20 mouse cellular contexts compared by ENCODE assay signal in the genomic region with DNA sequence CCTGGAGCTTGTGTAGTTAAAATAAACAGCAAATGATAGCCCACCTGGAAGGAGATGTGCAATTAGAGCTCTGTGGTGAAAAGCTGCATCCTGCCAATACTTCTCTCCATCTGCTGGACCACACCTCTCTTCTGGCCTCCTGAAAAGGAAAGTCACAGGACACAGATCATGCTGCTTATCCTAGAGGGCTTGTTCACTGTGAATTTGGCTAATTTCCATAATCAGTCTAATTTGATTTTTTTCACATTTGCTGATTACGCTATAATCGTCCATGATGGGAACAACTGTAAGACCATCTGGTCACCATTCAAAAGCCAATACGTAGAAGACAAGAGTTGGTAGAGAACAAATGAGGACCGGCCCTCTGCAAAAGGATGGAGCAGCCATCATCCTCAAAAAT.
"Had no signal": no experiment of that assay in that cellular context is flagged by ENCODE, and none has a peak within 500 bp of the region (broad histone marks: within the 10 kb centered on the region; RNA-seq: fewer than 3 reads in every experiment).

No protein-coding gene starts in this region.

- H3K27me3 ChIP-seq: limb, embryonic 13.5 days; liver, embryonic 13.5 days; neural tube, embryonic 13.5 days; stomach, embryonic 15.5 days had no signal

- H3K9ac ChIP-seq: limb, embryonic 13.5 days; liver, embryonic 13.5 days; neural tube, embryonic 13.5 days; stomach, embryonic 15.5 days had no signal

- H3K4me1 ChIP-seq: limb, embryonic 10.5 days; limb, embryonic 13.5 days; liver, embryonic 13.5 days; stomach, embryonic 15.5 days had no signal

- H3K4me2 ChIP-seq: limb, embryonic 13.5 days; liver, embryonic 13.5 days; midbrain, embryonic 11.5 days; neural tube, embryonic 13.5 days; stomach, embryonic 15.5 days had no signal

- H3K27ac ChIP-seq: kidney, postnatal 0 days; left cerebral cortex, adult 2 months; limb, embryonic 10.5 days; limb, embryonic 13.5 days; liver, embryonic 13.5 days; neural tube, embryonic 13.5 days; stomach, embryonic 15.5 days had no signal

- H3K4me3 ChIP-seq: left cerebral cortex, adult 2 months; limb, embryonic 10.5 days; limb, embryonic 13.5 days; liver, embryonic 13.5 days; myocyte; neural tube, embryonic 13.5 days; stomach, embryonic 15.5 days had no signal

- DNase-seq: kidney, postnatal 36 days; layer of hippocampus, postnatal 36 days; liver; liver, embryonic 13.5 days; lung, adult 2 months; lung, postnatal 14 days; lung, postnatal 4 days; midbrain, embryonic 14.5 days; retina, postnatal 1 day; right cerebral cortex, postnatal 25 days; spleen, adult 18-20 months; thymus, postnatal 25 days had no signal

- H3K36me3 ChIP-seq: limb, embryonic 10.5 days; limb, embryonic 13.5 days; liver, embryonic 13.5 days; neural tube, embryonic 13.5 days; stomach, embryonic 15.5 days had no signal

- H3K9me3 ChIP-seq: limb, embryonic 10.5 days; limb, embryonic 13.5 days; liver, embryonic 13.5 days; neural tube, embryonic 13.5 days; stomach, embryonic 15.5 days had no signal
